In genomic region chr8:86083346-86083745, GRCm38 (mm10) we compare ENCODE assay signal across 16 mouse cellular contexts.
A peak's percentile ranks its signal among the peaks of the same experiment; 100 is the strongest.
DNase-seq lines count a peak whose midpoint lies in the region; TF ChIP-seq lines count a peak whose summit lies in the region.
"Had no signal": no experiment of that assay in that cellular context is flagged by ENCODE, and none has a peak within 500 bp of the region (broad histone marks: within the 10 kb centered on the region; RNA-seq: fewer than 3 reads in every experiment).

No protein-coding gene starts in this region.

- peak overlapping the region; percentile 19 for H3K4me3 ChIP-seq in gastrocnemius, adult 2 months
- H3K4me3 ChIP-seq: embryonic facial prominence, embryonic 12.5 days; heart, embryonic 13.5 days; hindbrain, embryonic 13.5 days; lung, embryonic 15.5 days had no signal

- no peak for TF ChIP-seq POLR2A in brain, embryonic 14.5 days (IDR thresholded peaks at IDR 0.05; ENCODE audit: borderline replicate concordance, extremely low read depth, insufficient read depth, insufficient read length, poor library complexity, severe bottlenecking)

- peak overlapping the region; percentile 68 for H3K27ac ChIP-seq in gastrocnemius, adult 2 months
- H3K27ac ChIP-seq: embryonic facial prominence, embryonic 12.5 days; heart, embryonic 13.5 days; hindbrain, embryonic 13.5 days; lung, embryonic 15.5 days had no signal

- peak; percentile 21 for DNase-seq in adrenal gland, adult 2 months
- DNase-seq in adrenal gland, adult 8-10 months = no peak
- DNase-seq in gastrocnemius, adult 2 months = peak; percentile 69
- no peak for DNase-seq in gastrocnemius, postnatal 10 days
- DNase-seq in left cerebral cortex, postnatal 4 days = peak; percentile 59
- DNase-seq in left cerebral cortex, postnatal 10 days (ENCODE audit: extremely low spot score in 1 of 2, low spot score in 2 of 2) = no peak
- peak; percentile 37 for DNase-seq in brain, embryonic 14.5 days (ENCODE audit: low read depth)
- DNase-seq in right cerebral cortex, postnatal 25 days = no peak
- DNase-seq: kidney, postnatal 25 days; layer of hippocampus, adult 9-11 months; liver; right cerebral cortex, postnatal 4 days had no signal

- no peak for TF ChIP-seq CTCF in gastrocnemius, adult 2 months (IDR thresholded peaks at IDR 0.05)
- TF ChIP-seq CTCF in brain, embryonic 14.5 days (IDR thresholded peaks at IDR 0.05; ENCODE audit: borderline replicate concordance, extremely low read depth, insufficient read depth, insufficient read length) = no peak

- intact Hi-C loops in gastrocnemius, adult 2 months (cut with DNase I) = no loop called here
- intact Hi-C loops in left cerebral cortex, postnatal 4 days (cut with DNase I) = no loop called here
- intact Hi-C loops in left cerebral cortex, postnatal 10 days (cut with DNase I) = no loop called here

Comparison
In these comparisons a context has a peak if more than half of its experiments do, and no peak if none do; other contexts are left out.
1. DNase-seq: peak in adrenal gland, adult 2 months (single experiment), gastrocnemius, adult 2 months (single experiment), left cerebral cortex, postnatal 4 days (single experiment) and brain, embryonic 14.5 days (single experiment); none in adrenal gland, adult 8-10 months (single experiment), gastrocnemius, postnatal 10 days (single experiment), left cerebral cortex, postnatal 10 days (0 of 2) and right cerebral cortex, postnatal 25 days (single experiment).